Comparison of ENCODE assay signal across 11 mouse cellular contexts in the genomic region with DNA sequence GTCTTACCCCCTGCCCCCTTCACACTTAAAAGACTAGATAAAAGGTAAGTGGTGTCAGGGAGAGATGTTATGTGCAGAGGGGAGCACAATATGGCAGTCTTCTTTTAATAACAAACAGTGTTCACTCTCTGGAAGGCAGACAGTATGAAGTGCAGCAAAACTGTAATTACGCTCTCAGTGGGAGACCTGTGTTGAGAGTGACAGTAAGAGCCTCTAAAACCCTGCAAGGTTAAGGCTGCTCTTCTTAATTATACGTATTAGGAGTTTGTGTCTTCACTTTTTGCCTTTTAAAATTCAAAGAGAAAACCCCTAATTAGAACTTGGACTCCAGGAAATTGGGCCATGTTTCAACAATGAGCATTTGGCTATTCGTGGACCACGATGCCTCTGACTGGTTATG.
"Had no signal": no experiment of that assay in that cellular context is flagged by ENCODE, and none has a peak within 500 bp of the region (broad histone marks: within the 10 kb centered on the region; RNA-seq: fewer than 3 reads in every experiment).

No protein-coding gene starts in this region.

- H3K27me3 ChIP-seq: limb, embryonic 13.5 days; midbrain, embryonic 12.5 days; neural tube, embryonic 12.5 days had no signal

- DNase-seq: layer of hippocampus, adult 9-11 months; layer of hippocampus, postnatal 36 days; left cerebral cortex, postnatal 4 days; lung, adult 18-20 months; thymus, postnatal 14 days had no signal

- H3K4me2 ChIP-seq: limb, embryonic 13.5 days; midbrain, embryonic 12.5 days; neural tube, embryonic 12.5 days had no signal

- H3K4me1 ChIP-seq: midbrain, embryonic 12.5 days had no signal

- H3K4me3 ChIP-seq: limb, embryonic 13.5 days; midbrain, embryonic 12.5 days; myocyte; neural tube, embryonic 12.5 days had no signal

- H3K36me3 ChIP-seq: limb, embryonic 13.5 days; midbrain, embryonic 12.5 days; neural tube, embryonic 12.5 days had no signal

- H3K9me3 ChIP-seq: limb, embryonic 13.5 days; midbrain, embryonic 12.5 days; neural tube, embryonic 12.5 days had no signal

- H3K27ac ChIP-seq: limb, embryonic 13.5 days; liver, embryonic 14.5 days; midbrain, embryonic 12.5 days; neural tube, embryonic 12.5 days; stomach, postnatal 0 days had no signal

- H3K9ac ChIP-seq: limb, embryonic 13.5 days; liver, embryonic 14.5 days; midbrain, embryonic 12.5 days; neural tube, embryonic 12.5 days had no signal
